Mouse (Mus musculus): ENCODE data around the gene Nlrp2. TPM values are rescaled to one million over a fixed set of nuclear protein-coding genes. Genes with fewer than 3 reads are reported as not detected.

Gene Nlrp2
- total and polyA plus RNA-seq, 3 experiments, result not detected

Other genes with a start within 250 kb of the Nlrp2 start
- gene Rfpl4, start 234.1 kb downstream of the Nlrp2 start, total RNA-seq (2012; rRNA removed), result not detected in 2 replicates
- not detected in 2 replicates for gene Rfpl4, start 234.1 kb downstream of the Nlrp2 start, total RNA-seq (2014; rRNA removed)
- gene Rfpl4, start 234.1 kb downstream of the Nlrp2 start, polyA plus RNA-seq (2012; ENCODE audit: insufficient read length, low read depth), result not detected in 2 replicates
- gene Rasl2-9, start 225.1 kb downstream of the Nlrp2 start, total RNA-seq (2012; rRNA removed), result 2.9 and 3.9 TPM in 2 replicates
- 3.8 and 4.2 TPM in 2 replicates for gene Rasl2-9, start 225.1 kb downstream of the Nlrp2 start, total RNA-seq (2014; rRNA removed)
- 2.6 and 2.9 TPM in 2 replicates for gene Rasl2-9, start 225.1 kb downstream of the Nlrp2 start, polyA plus RNA-seq (2012; ENCODE audit: insufficient read length, low read depth)
- gene Vmn1r55, start 201.4 kb downstream of the Nlrp2 start, total RNA-seq (2012; rRNA removed), result not detected in 2 replicates
- not detected in 2 replicates for gene Vmn1r55, start 201.4 kb downstream of the Nlrp2 start, total RNA-seq (2014; rRNA removed)
- 0.01 TPM in 1 of 2 replicates, not detected in the other for gene Vmn1r55, start 201.4 kb downstream of the Nlrp2 start, polyA plus RNA-seq (2012; ENCODE audit: insufficient read length, low read depth)
- gene Vmn1r56, start 154.3 kb downstream of the Nlrp2 start, total RNA-seq (2012; rRNA removed), result not detected in 2 replicates
- gene Vmn1r56, start 154.3 kb downstream of the Nlrp2 start, total RNA-seq (2014; rRNA removed), result not detected in 2 replicates
- not detected in 2 replicates for gene Vmn1r56, start 154.3 kb downstream of the Nlrp2 start, polyA plus RNA-seq (2012; ENCODE audit: insufficient read length, low read depth)
- gene Vmn1r57, start 132.5 kb downstream of the Nlrp2 start, total RNA-seq (2012; rRNA removed), result not detected in 2 replicates
- gene Vmn1r57, start 132.5 kb downstream of the Nlrp2 start, total RNA-seq (2014; rRNA removed), result not detected in 2 replicates
- gene Vmn1r57, start 132.5 kb downstream of the Nlrp2 start, polyA plus RNA-seq (2012; ENCODE audit: insufficient read length, low read depth), result not detected in 2 replicates
- not detected in 2 replicates for gene Gm5065, start 498 bp downstream of the Nlrp2 start, total RNA-seq (2012; rRNA removed)
- not detected in 2 replicates for gene Gm5065, start 498 bp downstream of the Nlrp2 start, total RNA-seq (2014; rRNA removed)
- gene Gm5065, start 498 bp downstream of the Nlrp2 start, polyA plus RNA-seq (2012; ENCODE audit: insufficient read length, low read depth), result not detected in 2 replicates
- gene Vmn1r58, start 62.4 kb upstream of the Nlrp2 start, total RNA-seq (2012; rRNA removed), result not detected in 2 replicates
- not detected in 2 replicates for gene Vmn1r58, start 62.4 kb upstream of the Nlrp2 start, total RNA-seq (2014; rRNA removed)
- not detected in 2 replicates for gene Vmn1r58, start 62.4 kb upstream of the Nlrp2 start, polyA plus RNA-seq (2012; ENCODE audit: insufficient read length, low read depth)
- not detected in 2 replicates for gene Vmn1r59, start 105.7 kb upstream of the Nlrp2 start, total RNA-seq (2012; rRNA removed)
- not detected in 2 replicates for gene Vmn1r59, start 105.7 kb upstream of the Nlrp2 start, total RNA-seq (2014; rRNA removed)
- gene Vmn1r59, start 105.7 kb upstream of the Nlrp2 start, polyA plus RNA-seq (2012; ENCODE audit: insufficient read length, low read depth), result not detected in 2 replicates
- gene Vmn2r28, start 142.9 kb upstream of the Nlrp2 start, total RNA-seq (2012; rRNA removed), result not detected in 2 replicates
- gene Vmn2r28, start 142.9 kb upstream of the Nlrp2 start, total RNA-seq (2014; rRNA removed), result not detected in 2 replicates
- gene Vmn2r28, start 142.9 kb upstream of the Nlrp2 start, polyA plus RNA-seq (2012; ENCODE audit: insufficient read length, low read depth), result not detected in 2 replicates
- gene Vmn1r60, start 196.3 kb upstream of the Nlrp2 start, total RNA-seq (2012; rRNA removed), result not detected in 2 replicates
- gene Vmn1r60, start 196.3 kb upstream of the Nlrp2 start, total RNA-seq (2014; rRNA removed), result not detected in 2 replicates
- gene Vmn1r60, start 196.3 kb upstream of the Nlrp2 start, polyA plus RNA-seq (2012; ENCODE audit: insufficient read length, low read depth), result not detected in 2 replicates

Measured in CH12.LX (cell line).